Mouse (Mus musculus) heart, adult 2 months (tissue): ENCODE data around the gene Rhd. TPM values are rescaled to one million over a fixed set of nuclear protein-coding genes. Genes with fewer than 3 reads are reported as not detected.

Source experiments
- DNase-seq, 2 experiments: peaks; one replicate each; pipeline ENCODE4 v3.0.0; 2021
- H3K27ac ChIP-seq: fragments of 200-600 bp; 2 replicates; pipeline ENCODE4 v1.8.1; 2022
- H3K27me3 ChIP-seq: fragments of 200-500 bp; 2 replicates; pipeline ENCODE4 v1.6.1; 2012; ENCODE audit warnings: mild to moderate bottlenecking, low read length, inconsistent platforms, mixed read lengths; ENCODE audit not compliant: control insufficient read depth, insufficient read depth
- H3K36me3 ChIP-seq: fragments of 200-500 bp; 2 replicates; pipeline ENCODE4 v1.6.1; 2012; ENCODE audit warnings: low read length, inconsistent platforms; ENCODE audit not compliant: control insufficient read depth, insufficient read depth
- H3K4me1 ChIP-seq: fragments of 200-500 bp; 2 replicates; pipeline ENCODE4 v1.6.1; 2011; ENCODE audit warnings: low read length; ENCODE audit not compliant: control insufficient read depth, insufficient read depth
- H3K4me3 ChIP-seq: fragments of 200-600 bp; 2 replicates; pipeline ENCODE4 v1.8.1; 2022
- H3K79me2 ChIP-seq: fragments of 200-500 bp; replicated peaks from 2 replicates; pipeline ENCODE4 v1.6.1; 2012; ENCODE audit warnings: mild to moderate bottlenecking, inconsistent platforms, low read length, moderate library complexity, mixed read lengths; ENCODE audit not compliant: control insufficient read depth, insufficient read depth
- H3K9ac ChIP-seq: fragments of 200-500 bp; 2 replicates; pipeline ENCODE4 v1.6.1; 2012; ENCODE audit warnings: low read depth, mild to moderate bottlenecking, control low read depth, inconsistent platforms, low read length, mixed read lengths
- CTCF ChIP-seq: fragments of 200-600 bp; IDR thresholded peaks from 2 replicates; pipeline ENCODE4 v1.8.1; 2022; ENCODE audit warnings: antibody characterized with exemption, mild to moderate bottlenecking, moderate library complexity
- EP300 ChIP-seq: fragments of 200-500 bp; IDR thresholded peaks from 2 replicates; pipeline ENCODE4 v1.6.1; 2011; ENCODE audit warnings: low read depth, low read length, control low read depth; ENCODE audit not compliant: insufficient read depth
- POLR2A ChIP-seq: fragments of 200-500 bp; IDR thresholded peaks from 2 replicates; pipeline ENCODE4 v1.6.1; 2011; ENCODE audit warnings: mild to moderate bottlenecking, low read depth, low read length, control low read depth; ENCODE audit not compliant: insufficient read depth
- WGBS: fragments of 180-500 bp; shearing (Covaris S2); methylation state at CpG from one replicate; pipeline ENCODE4 v1.1.7; 2018; 5-methylcytosine and 5-hydroxymethylcytosine counted together
- intact Hi-C: fragments of 180-260 bp; cut with DNase I; formaldehyde crosslinking; loops from one replicate; pipeline ENCODE4 v1.15.1; 2025
- polyA plus RNA-seq: library from polyadenylated mRNA; depleted of rRNA; stranded (reverse); fragments of >200 nt; gene quantifications from 2 replicates; pipeline ENCODE4 v1.2.3, GENCODE M21; 2012
- total RNA-seq, 2 experiments: library from RNA; stranded (reverse); gene quantifications; 2 replicates each; pipeline ENCODE4 v1.2.3; 2021

Rhd gene
- total and polyA plus RNA-seq, 3 experiments, result 3.2 to 6.0 (median 5.7) TPM

DNA sequence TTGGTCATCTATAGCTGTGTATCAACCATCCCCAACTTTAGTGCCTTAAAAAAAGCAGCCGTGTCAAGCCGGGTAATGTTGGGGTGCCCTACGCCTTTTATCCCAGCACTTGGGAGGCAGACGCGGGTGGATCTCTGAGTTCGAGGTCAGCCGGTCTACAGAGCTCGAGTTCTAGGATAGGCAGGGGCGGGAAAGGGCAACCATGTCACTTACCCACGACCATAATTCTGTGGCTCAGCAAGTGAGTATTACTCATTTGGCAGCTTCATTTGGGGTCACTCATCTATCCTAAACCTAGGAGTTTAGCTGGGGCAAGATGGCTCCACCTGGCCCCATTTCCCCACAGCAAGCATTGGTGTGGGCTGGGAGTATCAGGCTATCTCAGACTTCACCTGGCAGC lies 3.7 kb downstream of the Rhd start:
- TF ChIP-seq POLR2A (no peak), CTCF (no peak), EP300 (no peak)
- H3K27ac ChIP-seq, result no peak overlapping the region

DNA sequence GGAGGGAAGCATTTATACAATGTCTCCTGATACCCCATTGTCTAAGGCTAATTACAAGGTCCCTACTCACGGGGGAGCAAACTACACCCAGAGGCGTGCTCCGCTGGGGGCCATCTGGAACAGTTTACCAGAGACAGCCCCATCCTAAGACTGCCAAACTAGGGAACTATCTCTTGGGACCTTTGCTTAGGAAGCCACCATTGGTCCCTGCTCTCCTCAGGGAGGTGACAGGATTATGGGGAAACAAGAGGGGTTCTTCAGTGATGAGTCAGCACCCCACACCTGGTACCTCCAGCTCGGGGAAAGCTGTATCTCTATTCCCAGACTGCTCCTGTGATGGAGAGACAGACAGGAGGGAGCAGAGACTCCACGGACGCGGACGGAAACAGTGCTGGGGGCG lies 4.2 kb downstream of the Rhd start:
- Histone ChIP-seq H3K4me3 (no peak overlapping the region), H3K36me3 (no peaks in the 10 kb centered on the region), H3K4me1 (no peaks in the 10 kb centered on the region; the same call in 1 of the 2 replicates), H3K27ac (no peak overlapping the region), H3K9ac (no peak overlapping the region), H3K27me3 (peaks cover 2% of the 10 kb centered on the region; the same call in 1 of the 2 replicates), H3K79me2 (no peaks in the 10 kb centered on the region)
- no peak for DNase-seq
- intact Hi-C loops, result no loop called here
- 44% methylated on average over 9 of the region's 9 CpGs for WGBS
- no peak for TF ChIP-seq POLR2A
- no peak for TF ChIP-seq EP300

More for the DNA sequence above, 3.7 kb downstream of the Rhd start:
- DNase-seq, result no peak
- Histone ChIP-seq H3K79me2 (no peaks in the 10 kb centered on the region), H3K4me3 (no peak overlapping the region), H3K4me1 (no peaks in the 10 kb centered on the region; the same call in 1 of the 2 replicates), H3K9ac (no peak overlapping the region), H3K27me3 (peaks cover 2% of the 10 kb centered on the region; the same call in 1 of the 2 replicates), H3K36me3 (no peaks in the 10 kb centered on the region)
- intact Hi-C loops, result no loop called here
- WGBS, result 87% methylated on average over 10 of the region's 10 CpGs

DNA sequence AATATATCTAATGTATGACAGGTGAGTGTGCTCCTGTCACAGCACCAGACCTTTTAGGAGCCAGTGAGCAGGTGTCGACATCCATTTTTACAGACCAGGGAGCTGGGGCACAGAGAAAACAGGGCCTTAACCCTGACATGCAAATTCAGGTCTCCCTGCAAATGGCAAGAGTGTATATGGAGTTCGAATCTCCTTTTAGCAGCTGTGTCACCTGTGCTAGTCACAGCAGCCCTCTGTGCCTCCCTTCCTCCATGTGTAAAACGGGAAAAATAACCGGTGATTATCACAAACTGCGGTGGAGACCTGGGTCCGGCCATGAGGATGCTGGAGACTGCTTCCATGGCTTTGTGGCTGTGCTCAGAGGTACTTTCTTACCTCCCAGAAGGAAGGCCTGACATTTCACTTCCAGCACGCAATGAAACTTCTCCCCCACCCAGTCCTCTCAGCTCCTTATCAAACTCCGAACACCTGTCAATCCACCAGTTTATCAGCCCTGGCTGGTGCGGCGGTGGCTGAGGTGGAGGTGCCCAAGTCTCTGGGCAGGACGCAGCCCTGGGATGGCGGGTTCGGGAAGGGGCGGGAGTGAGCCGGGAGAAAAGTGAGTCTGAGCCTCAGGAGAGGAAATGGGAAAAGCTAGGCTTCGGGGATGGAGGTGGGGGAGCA lies 4.9 kb downstream of the Rhd start:
- Histone ChIP-seq H3K4me3 (no peak overlapping the region), H3K4me1 (no peaks in the 10 kb centered on the region; the same call in 1 of the 2 replicates), H3K79me2 (no peaks in the 10 kb centered on the region), H3K27ac (no peak overlapping the region), H3K36me3 (no peaks in the 10 kb centered on the region), H3K9ac (no peak overlapping the region), H3K27me3 (peaks cover 2% of the 10 kb centered on the region; the same call in 1 of the 2 replicates)
- TF ChIP-seq EP300, result no peak
- no peak for DNase-seq
- intact Hi-C loops, result no loop called here
- 14% methylated on average over 16 of the region's 16 CpGs for WGBS

DNA sequence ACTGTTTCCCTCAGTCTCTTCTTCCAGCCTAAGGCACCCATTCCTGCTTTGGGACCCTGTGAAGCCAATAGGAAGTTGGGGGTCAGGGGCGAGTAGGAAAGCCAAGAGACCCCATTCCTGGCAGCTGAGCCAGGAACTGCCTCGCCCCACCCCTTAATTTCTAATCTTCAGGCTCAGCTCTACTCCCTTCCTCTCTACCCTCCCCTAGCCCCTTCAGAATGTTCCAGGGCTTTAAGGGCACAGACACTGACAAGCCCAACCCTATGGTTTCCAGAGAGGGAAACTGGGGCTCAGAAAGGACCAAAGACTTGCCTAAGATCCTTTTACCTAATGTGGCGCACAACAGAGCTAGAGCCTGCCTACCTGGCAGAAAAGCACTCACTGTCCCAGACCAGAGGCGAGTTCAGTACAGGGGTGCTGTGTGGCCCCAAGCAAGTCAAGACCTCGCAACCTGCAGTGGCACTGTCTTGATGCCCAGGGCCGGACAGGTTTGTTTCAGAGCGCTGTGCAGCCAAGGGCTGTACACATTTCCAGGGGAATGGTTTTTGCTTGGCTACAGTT lies 5.6 kb downstream of the Rhd start:
- H3K36me3 ChIP-seq, result no peaks in the 10 kb centered on the region
- peaks cover 2% of the 10 kb centered on the region; the same call in 1 of the 2 replicates for H3K27me3 ChIP-seq
- no peaks in the 10 kb centered on the region; the same call in 1 of the 2 replicates for H3K4me1 ChIP-seq
- H3K27ac ChIP-seq, result no peak overlapping the region
- DNase-seq, result no peak
- 55% methylated on average over 7 of the region's 7 CpGs for WGBS
- no peak overlapping the region for H3K9ac ChIP-seq
- intact Hi-C loops, result no loop called here
- H3K79me2 ChIP-seq, result no peaks in the 10 kb centered on the region
- TF ChIP-seq CTCF (no peak), POLR2A (no peak), EP300 (no peak)
- H3K4me3 ChIP-seq, result no peak overlapping the region

DNA sequence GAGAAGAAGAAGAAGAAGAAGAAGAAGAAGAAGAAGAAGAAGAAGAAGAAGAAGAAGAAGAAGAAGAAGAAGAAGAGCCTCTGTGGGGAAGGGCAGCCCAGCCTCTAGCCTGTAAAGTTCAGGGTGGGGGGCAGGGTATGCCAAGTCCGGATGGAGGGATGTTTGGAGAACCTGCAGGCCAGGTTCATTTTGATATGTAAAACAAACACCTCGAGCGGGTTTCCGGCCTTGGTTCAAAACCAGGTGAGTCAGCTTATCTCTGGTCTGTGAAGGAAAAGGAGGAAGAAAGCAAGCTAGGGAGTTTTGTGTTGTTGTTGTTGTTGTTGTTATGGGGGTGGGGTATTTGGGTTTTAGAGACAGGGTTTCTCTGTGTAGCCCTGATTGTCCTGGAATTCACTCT lies 7.1 kb downstream of the Rhd start:
- Histone ChIP-seq H3K4me1 (no peaks in the 10 kb centered on the region; the same call in 1 of the 2 replicates), H3K27me3 (peaks cover 2% of the 10 kb centered on the region; the same call in 1 of the 2 replicates), H3K79me2 (no peaks in the 10 kb centered on the region), H3K36me3 (no peaks in the 10 kb centered on the region), H3K9ac (no peak overlapping the region), H3K27ac (no peak overlapping the region), H3K4me3 (no peak overlapping the region)
- TF ChIP-seq EP300, result no peak
- TF ChIP-seq POLR2A, result no peak
- TF ChIP-seq CTCF, result no peak
- no peak for DNase-seq
- intact Hi-C loops, result no loop called here
- WGBS, result 59% methylated on average over 4 of the region's 4 CpGs

DNA sequence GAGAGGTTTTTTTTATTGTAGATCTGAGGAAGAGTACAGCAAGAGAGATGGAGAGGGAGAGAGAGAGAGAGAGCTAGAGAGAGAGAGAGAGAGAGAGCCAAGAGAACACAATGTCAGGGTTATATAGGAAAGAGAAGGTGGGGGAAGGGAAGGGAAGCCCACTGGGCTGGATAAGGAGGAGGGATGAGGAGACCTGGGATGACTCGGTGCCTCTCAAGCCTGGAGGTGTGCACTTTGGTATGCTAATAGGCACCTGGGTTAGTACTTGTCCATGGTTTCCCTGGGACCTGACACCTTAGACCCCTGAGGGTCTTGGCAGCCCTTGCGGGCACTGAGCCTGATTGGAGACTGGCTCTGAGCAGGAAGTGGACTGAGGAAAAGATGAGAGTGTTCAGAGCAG lies 7.6 kb downstream of the Rhd start:
- TF ChIP-seq EP300 (no peak), CTCF (no peak), POLR2A (no peak)
- no peaks in the 10 kb centered on the region for H3K79me2 ChIP-seq
- H3K4me3 ChIP-seq, result no peak overlapping the region
- no peak overlapping the region for H3K27ac ChIP-seq
- no peaks in the 10 kb centered on the region; the same call in 1 of the 2 replicates for H3K4me1 ChIP-seq
- intact Hi-C loops, result no loop called here
- no peak overlapping the region for H3K9ac ChIP-seq
- DNase-seq, result no peak
- no peaks in the 10 kb centered on the region for H3K36me3 ChIP-seq
- WGBS, result 51% methylated on average over 2 of the region's 2 CpGs
- peaks cover 2% of the 10 kb centered on the region; the same call in 1 of the 2 replicates for H3K27me3 ChIP-seq
